In genomic region chr16:66922753-66923152, GRCm38 (mm10) we compare ENCODE assay signal across 14 mouse cellular contexts.
"Had no signal": no experiment of that assay in that cellular context is flagged by ENCODE, and none has a peak within 500 bp of the region (broad histone marks: within the 10 kb centered on the region; RNA-seq: fewer than 3 reads in every experiment).

No protein-coding gene starts in this region.

- ATAC-seq: midbrain, embryonic 15.5 days had no signal

- DNase-seq: kidney, adult 9 months; kidney, postnatal 25 days; layer of hippocampus, postnatal 36 days; liver, embryonic 13.5 days; lung, adult 2 months; lung, postnatal 14 days; lung, postnatal 4 days; right cerebral cortex, adult 18-20 months; right cerebral cortex, postnatal 14 days; right cerebral cortex, postnatal 4 days; thymus, adult 2 months; thymus, postnatal 14 days; thymus, postnatal 4 days had no signal
